Mouse (Mus musculus) liver, embryonic 14.5 days (tissue): ENCODE measurements around the gene E130114P18Rik.

Source experiments
- CTCF ChIP-seq: IDR thresholded peaks from 2 replicates; pipeline ENCODE4 v1.5.1; 2016; ENCODE audit warnings: antibody characterized with exemption, low read depth, control low read depth
- EP300 ChIP-seq: IDR thresholded peaks from 2 replicates; pipeline ENCODE4 v1.6.1; 2016; ENCODE audit warnings: antibody characterized with exemption, low read depth

- TF ChIP-seq CTCF (no peak), EP300 (no peak)
Measured at GRCm38 (mm10) chr4:97753521-97753920, 24.4 kb downstream of the E130114P18Rik start.
